20 mouse cellular contexts compared by ENCODE assay signal in genomic region chr12:44979316-44979848, GRCm38 (mm10).
A peak's percentile ranks its signal among the peaks of the same experiment; 100 is the strongest.
DNase-seq lines count a peak whose midpoint lies in the region; ATAC-seq and TF ChIP-seq lines count a peak whose summit lies in the region.
"Had no signal": no experiment of that assay in that cellular context is flagged by ENCODE, and none has a peak within 500 bp of the region (broad histone marks: within the 10 kb centered on the region; RNA-seq: fewer than 3 reads in every experiment).

No protein-coding gene starts in this region.

- H3K27me3 ChIP-seq in heart, embryonic 12.5 days (replicated peaks), result no peaks in the 10 kb centered on the region
- no peaks in the 10 kb centered on the region for H3K27me3 ChIP-seq in forebrain, postnatal 0 days (ENCODE audit: insufficient read depth, low read length)
- H3K27me3 ChIP-seq: embryonic facial prominence, embryonic 15.5 days; hindbrain, embryonic 13.5 days had no signal

- H3K9ac ChIP-seq in heart, embryonic 12.5 days, result no peak overlapping the region
- no peak overlapping the region for H3K9ac ChIP-seq in forebrain, postnatal 0 days
- H3K9ac ChIP-seq: embryonic facial prominence, embryonic 15.5 days; hindbrain, embryonic 13.5 days had no signal

- TF ChIP-seq CTCF in layer of hippocampus, adult 2 months (conservative IDR thresholded peaks at IDR 0.05), result no peak
- TF ChIP-seq CTCF in forebrain, postnatal 0 days (IDR thresholded peaks at IDR 0.05; ENCODE audit: low read depth), result no peak

- no peak for DNase-seq in heart, postnatal 14 days
- DNase-seq in layer of hippocampus, adult 2 months (ENCODE audit: low spot score in 2 of 2), result no peak
- DNase-seq in layer of hippocampus, adult 18-20 months (ENCODE audit: low spot score in 2 of 2), result no peak
- peak; percentile 27 for DNase-seq in forebrain, postnatal 0 days
- peak; percentile 36 for DNase-seq in retina, postnatal 1 day
- DNase-seq in lung, postnatal 25 days (ENCODE audit: low spot score), result no peak
- DNase-seq: adrenal gland, adult 8-10 months; cerebellum, adult 11 months; cerebellum, postnatal 10 days; kidney, postnatal 36 days; lung, adult 18-20 months; lung, postnatal 14 days; right cerebral cortex, postnatal 14 days; spleen, adult 18-20 months; thymus, postnatal 25 days had no signal

- intact Hi-C loops in heart, postnatal 14 days (cut with DNase I), result no loop called here

- H3K27ac ChIP-seq in heart, embryonic 12.5 days (ENCODE audit: poor library complexity, severe bottlenecking), result peak overlapping the region; percentile 43; the same call in 1 of the 2 replicates
- peak overlapping the region; percentile 40 for H3K27ac ChIP-seq in layer of hippocampus, adult 2 months
- H3K27ac ChIP-seq in forebrain, postnatal 0 days (ENCODE audit: low read depth, low read length), result peak overlapping the region; percentile 9; the same call in 1 of the 2 replicates
- H3K27ac ChIP-seq: embryonic facial prominence, embryonic 15.5 days; hindbrain, embryonic 13.5 days; limb, embryonic 10.5 days had no signal

- no peak overlapping the region for H3K4me2 ChIP-seq in heart, embryonic 12.5 days
- no peak overlapping the region for H3K4me2 ChIP-seq in forebrain, postnatal 0 days (ENCODE audit: low read depth)
- H3K4me2 ChIP-seq: embryonic facial prominence, embryonic 15.5 days; hindbrain, embryonic 13.5 days had no signal

- no peak for ATAC-seq in heart, embryonic 12.5 days (ENCODE audit: insufficient number of reproducible peaks, low FRiP score)
- peak; percentile 82; the same call in 1 of the 2 replicates for ATAC-seq in forebrain, postnatal 0 days

- H3K4me3 ChIP-seq in heart, embryonic 12.5 days, result no peak overlapping the region
- H3K4me3 ChIP-seq in layer of hippocampus, adult 2 months, result no peak overlapping the region
- H3K4me3 ChIP-seq in forebrain, postnatal 0 days (ENCODE audit: low read depth, low read length), result no peak overlapping the region
- H3K4me3 ChIP-seq: embryonic facial prominence, embryonic 15.5 days; hindbrain, embryonic 13.5 days; limb, embryonic 10.5 days; myocyte had no signal

- 35% methylated on average over 5 of the region's 5 CpGs for WGBS in heart, embryonic 12.5 days
- 33% methylated on average over 5 of the region's 5 CpGs for WGBS in forebrain, postnatal 0 days

- no peaks in the 10 kb centered on the region for H3K9me3 ChIP-seq in heart, embryonic 12.5 days (replicated peaks)
- H3K9me3 ChIP-seq in forebrain, postnatal 0 days (ENCODE audit: low read length), result no peaks in the 10 kb centered on the region
- H3K9me3 ChIP-seq: embryonic facial prominence, embryonic 15.5 days; hindbrain, embryonic 13.5 days; limb, embryonic 10.5 days had no signal

- H3K4me1 ChIP-seq in heart, embryonic 12.5 days (replicated peaks), result peaks cover 19% of the 10 kb centered on the region
- H3K4me1 ChIP-seq in forebrain, postnatal 0 days (ENCODE audit: insufficient read depth), result 0 out of 2 replicates have a peak, but pooled peaks cover 4% of the 10 kb centered on the region
- H3K4me1 ChIP-seq: embryonic facial prominence, embryonic 15.5 days; hindbrain, embryonic 13.5 days; limb, embryonic 10.5 days had no signal

- no peaks in the 10 kb centered on the region for H3K36me3 ChIP-seq in heart, embryonic 12.5 days
- no peaks in the 10 kb centered on the region for H3K36me3 ChIP-seq in forebrain, postnatal 0 days (ENCODE audit: insufficient read depth)
- H3K36me3 ChIP-seq: embryonic facial prominence, embryonic 15.5 days; hindbrain, embryonic 13.5 days; limb, embryonic 10.5 days had no signal

Comparison
In these comparisons a context has a peak if more than half of its experiments do, and no peak if none do; other contexts are left out.
1. DNase-seq: peak in forebrain, postnatal 0 days (single experiment) and retina, postnatal 1 day (single experiment); none in heart, postnatal 14 days (0 of 2), layer of hippocampus, adult 2 months (0 of 2), layer of hippocampus, adult 18-20 months (0 of 2) and lung, postnatal 25 days (single experiment).
2. Peak in every context shown above with its lines, with median percentiles within 50 percentile points of each other: H3K27ac ChIP-seq.